Mouse (Mus musculus) kidney, postnatal 25 days (tissue): ENCODE results near the gene Olfr514.
A peak's percentile ranks its signal among the peaks of the same experiment; 100 is the strongest.

Experiments used
- DNase-seq, 2 experiments: peaks; one replicate each; pipeline ENCODE4 v3.0.0; 2021; ENCODE audit warnings: mixed read lengths in 2 of 2

Gene Olfr514

GRCm38 (mm10) chr7:108825897-108826296 is at the start of gene Olfr514:
TSS of gene Olfr514 (minus strand) at chr7:108825997.
- no peak for DNase-seq

DNA sequence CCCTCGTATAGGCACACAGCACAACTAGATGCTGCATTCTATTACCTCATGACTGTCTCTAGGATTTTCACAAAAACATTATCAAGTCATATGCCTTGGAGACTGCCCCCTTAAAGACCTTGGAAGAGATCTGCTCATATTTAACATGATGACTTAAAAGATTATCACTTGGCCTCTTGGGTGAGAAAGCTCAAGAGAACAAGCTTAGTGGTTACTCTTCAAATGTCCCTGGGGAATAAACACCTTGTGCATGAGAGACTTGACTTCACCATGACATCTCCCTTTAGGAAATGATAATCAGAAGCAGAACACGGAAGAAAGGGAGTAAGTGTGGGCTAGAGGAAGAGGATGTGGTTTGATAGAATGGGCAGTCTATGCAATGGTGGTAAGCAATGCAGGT is 46.5 kb upstream of the Olfr514 start, which contains the start of gene Olfr517:
Gene Olfr517, minus strand, starts transcription at position 101 of the 400 bp plus-strand sequence.
- DNase-seq: no peak

DNA sequence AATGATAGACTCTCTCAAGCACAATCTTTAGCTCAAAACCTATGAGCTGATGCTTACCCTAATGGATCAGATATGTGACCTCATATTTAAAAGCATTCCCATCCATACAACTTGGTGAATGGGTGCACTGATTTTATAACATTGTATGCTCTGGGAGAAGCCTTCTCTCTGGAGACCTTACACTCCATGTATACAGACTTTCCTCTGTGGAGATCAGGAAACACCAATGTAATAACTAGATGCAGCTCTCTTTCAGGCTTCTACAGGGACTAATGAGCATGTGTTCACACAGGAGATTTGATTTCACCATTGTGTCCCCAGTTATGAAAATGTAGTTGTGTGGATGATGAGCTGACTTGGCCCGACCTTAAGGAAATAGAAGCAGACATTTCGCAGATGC is 24.6 kb upstream of the Olfr514 start, which contains the start of gene Olfr516:
Gene Olfr516, minus strand, starts transcription at position 101 of the 400 bp plus-strand sequence.
- no peak for DNase-seq

DNA sequence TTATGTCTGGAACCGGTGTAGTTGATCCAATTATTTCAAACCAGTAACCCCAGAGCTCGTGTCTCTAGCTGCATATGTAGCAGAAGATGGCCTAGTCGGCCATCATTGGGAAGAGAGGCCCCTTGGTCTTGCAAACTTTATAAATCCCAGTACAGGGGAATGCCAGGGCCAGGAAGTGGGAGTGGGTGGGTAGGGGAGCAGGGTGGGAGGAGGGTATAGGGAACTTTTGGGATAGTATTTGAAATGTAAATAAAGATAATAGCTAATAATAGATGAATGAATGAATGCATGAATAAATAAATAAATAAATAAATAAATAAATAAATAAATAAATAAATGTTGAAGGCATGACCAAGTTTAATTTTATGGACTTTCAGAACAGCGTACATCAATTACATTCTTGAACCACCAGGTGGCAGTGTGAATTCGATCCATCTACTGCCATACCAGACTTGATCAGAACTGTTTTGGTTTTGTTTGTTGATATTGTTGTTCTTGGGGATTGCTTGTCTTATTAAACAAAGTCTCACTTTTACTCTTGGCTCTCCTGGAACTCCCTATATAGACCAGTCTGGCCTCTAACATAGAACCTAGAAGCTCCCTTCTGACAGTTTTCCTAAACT is 11.1 kb downstream of the Olfr514 start:
- peak in 1 of 2 experiments; percentile 22 for DNase-seq

DNA sequence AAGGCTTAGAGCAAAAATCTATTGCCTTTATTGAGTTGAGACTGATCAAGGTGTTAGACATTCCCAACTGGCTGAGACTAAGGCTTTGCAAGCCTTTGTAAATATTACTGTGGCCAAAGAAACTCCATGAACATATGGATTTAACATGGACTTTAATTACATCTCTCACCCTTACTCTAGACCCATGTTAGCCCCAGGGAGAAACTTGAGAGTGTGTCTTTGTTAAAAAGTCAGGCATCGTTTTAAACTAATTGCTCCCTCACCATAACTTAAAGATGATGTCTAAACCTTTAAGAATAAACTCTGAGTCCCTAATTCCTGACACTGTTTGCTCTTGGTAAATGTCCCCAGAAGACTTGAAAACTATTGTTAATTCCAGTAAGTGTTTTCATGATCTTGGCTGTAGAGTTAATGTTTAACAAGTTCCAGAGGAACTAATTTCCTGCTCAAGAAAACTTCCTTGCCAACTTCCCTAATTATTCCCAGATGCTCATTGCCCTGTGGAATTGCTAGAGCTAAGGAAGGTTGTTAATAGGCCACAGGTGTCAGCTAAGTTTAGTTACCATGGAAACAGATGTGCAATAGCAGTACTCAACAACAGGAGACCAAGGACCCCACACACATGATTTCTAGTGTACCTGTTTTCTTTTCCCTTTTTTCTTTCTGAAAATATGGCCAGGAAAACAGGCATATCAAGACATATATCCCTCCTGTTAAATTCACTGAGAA is 28.4 kb downstream of the Olfr514 start:
- DNase-seq: no peak
